Mouse (Mus musculus): Measurements from ENCODE around the gene Ppp1r10. TPM values are rescaled to one million over a fixed set of nuclear protein-coding genes. Genes with fewer than 3 reads are reported as not detected.
"Not testable (repeated sequence)": the region's sequence is repeated elsewhere in the genome, so short reads cannot be mapped to it uniquely, and the experiment has no call there.

Gene Ppp1r10
- polyA plus RNA-seq, 1 experiment from 2014 or later, result 45.2 TPM

DNA sequence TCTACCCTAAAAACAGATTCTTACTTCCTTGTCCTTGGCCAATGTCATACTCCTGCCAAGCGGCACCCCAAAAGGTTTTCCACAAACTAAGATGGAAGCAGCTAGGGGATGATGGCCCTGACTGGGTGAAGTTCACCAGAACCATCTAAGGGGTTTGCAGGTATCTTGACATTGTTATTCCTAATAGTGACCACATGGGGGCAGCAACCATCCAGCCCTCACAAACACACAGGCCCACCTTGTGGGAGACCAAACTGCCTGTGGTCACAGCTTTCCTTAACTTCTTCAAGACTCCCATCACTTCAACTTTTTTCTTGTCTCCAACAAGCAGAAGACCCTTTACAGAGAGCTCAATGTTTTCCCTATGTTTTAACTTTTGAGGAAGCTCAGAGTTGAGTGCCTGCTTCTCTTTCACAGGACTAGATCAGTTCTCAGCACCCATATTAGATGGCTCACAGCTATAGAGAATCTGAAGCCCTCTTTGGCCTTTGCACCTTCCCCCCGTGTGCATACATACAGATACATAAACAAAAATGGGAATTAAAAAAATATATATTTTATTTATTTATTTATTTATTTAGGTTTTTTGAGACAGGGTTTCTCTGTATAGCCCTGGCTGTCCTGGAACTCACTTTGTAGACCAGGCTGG lies 21.6 kb downstream of the Ppp1r10 start:
- H3K27ac ChIP-seq (replicated peaks; ENCODE audit: low read depth, low read length), result no peak overlapping the region
- H3K4me1 ChIP-seq (ENCODE audit: control insufficient read depth, insufficient read depth, low read length), result no peaks in the 10 kb centered on the region
- H3K9ac ChIP-seq (replicated peaks; ENCODE audit: low read length), result no peak overlapping the region
- no peaks in the 10 kb centered on the region for H3K27me3 ChIP-seq (ENCODE audit: control insufficient read depth, insufficient read depth, low read length)
- no peaks in the 10 kb centered on the region for H3K36me3 ChIP-seq (ENCODE audit: control insufficient read depth, insufficient read depth, low read length)
- WGBS, result 44% methylated on average over 2 of the region's 2 CpGs
- DNase-seq (peak; percentile 80), ATAC-seq (ENCODE audit: low FRiP score, low TSS enrichment) (no peak; the same call in 1 of the 2 replicates)
- no peak overlapping the region for H3K4me2 ChIP-seq (ENCODE audit: low read length)
- no peaks in the 10 kb centered on the region for H3K9me3 ChIP-seq (ENCODE audit: control insufficient read depth, low read length)
- H3K4me3 ChIP-seq (replicated peaks; ENCODE audit: low read depth, low read length), result no peak overlapping the region

DNA sequence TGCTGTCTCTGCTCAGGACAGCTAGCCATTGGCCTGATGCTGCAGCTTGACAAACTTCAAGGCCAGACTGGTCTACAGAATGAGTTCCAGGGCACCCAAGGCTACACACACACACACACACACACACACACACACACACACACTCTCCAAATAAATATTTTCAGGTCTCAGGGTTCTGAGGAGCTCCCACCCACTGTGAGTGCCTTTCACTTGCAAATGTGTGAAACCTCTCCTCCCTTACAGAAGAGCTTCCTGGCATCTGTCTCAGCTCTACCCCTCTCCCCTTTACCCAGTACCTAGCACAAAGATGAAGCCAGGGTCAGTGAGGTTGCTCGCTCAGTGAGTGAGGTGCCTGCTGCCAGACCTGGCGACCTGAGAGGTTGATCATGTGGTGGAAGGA lies 22.9 kb downstream of the Ppp1r10 start:
- 50% methylated on average over 2 of the region's 2 CpGs for WGBS
- Histone ChIP-seq H3K27me3 (ENCODE audit: control insufficient read depth, insufficient read depth, low read length) (no peaks in the 10 kb centered on the region), H3K27ac (replicated peaks; ENCODE audit: low read depth, low read length) (no peak overlapping the region), H3K9me3 (ENCODE audit: control insufficient read depth, low read length) (no peaks in the 10 kb centered on the region), H3K4me3 (replicated peaks; ENCODE audit: low read depth, low read length) (no peak overlapping the region), H3K36me3 (ENCODE audit: control insufficient read depth, insufficient read depth, low read length) (no peaks in the 10 kb centered on the region), H3K4me2 (ENCODE audit: low read length) (no peak overlapping the region), H3K4me1 (ENCODE audit: control insufficient read depth, insufficient read depth, low read length) (no peaks in the 10 kb centered on the region), H3K9ac (replicated peaks; ENCODE audit: low read length) (no peak overlapping the region)
- no peak for ATAC-seq (ENCODE audit: low FRiP score, low TSS enrichment)
- no peak for DNase-seq

DNA sequence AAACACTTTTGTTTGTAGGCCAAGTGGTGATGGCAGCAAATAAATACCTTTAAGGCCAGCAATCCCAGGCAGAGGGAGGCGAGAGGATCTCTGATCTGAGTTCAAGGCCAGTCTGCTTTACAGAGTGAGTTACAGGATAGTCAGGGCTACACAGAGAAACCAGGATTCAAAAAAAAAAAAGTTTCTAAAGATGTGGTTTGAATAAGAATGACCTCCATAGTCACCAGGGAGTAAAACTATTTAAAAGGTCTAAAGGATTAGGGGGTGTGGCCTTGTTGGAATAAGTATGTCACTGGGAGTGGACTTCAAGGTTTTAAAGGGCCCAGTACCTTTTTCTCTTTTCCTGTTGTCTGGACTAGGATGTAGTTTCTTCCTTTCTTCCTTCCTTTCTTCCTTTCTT lies 23.7 kb downstream of the Ppp1r10 start:
- WGBS, result 49% methylated on average over 1 of the region's 1 CpGs
- DNase-seq, result no peak
- H3K27ac ChIP-seq (replicated peaks; ENCODE audit: low read depth, low read length), result no peak overlapping the region
- no peak overlapping the region for H3K9ac ChIP-seq (replicated peaks; ENCODE audit: low read length)
- H3K36me3 ChIP-seq (ENCODE audit: control insufficient read depth, insufficient read depth, low read length), result no peaks in the 10 kb centered on the region
- H3K4me1 ChIP-seq (ENCODE audit: control insufficient read depth, insufficient read depth, low read length), result no peaks in the 10 kb centered on the region
- no peak overlapping the region for H3K4me3 ChIP-seq (replicated peaks; ENCODE audit: low read depth, low read length)
- no peaks in the 10 kb centered on the region for H3K27me3 ChIP-seq (ENCODE audit: control insufficient read depth, insufficient read depth, low read length)
- no peaks in the 10 kb centered on the region for H3K9me3 ChIP-seq (ENCODE audit: control insufficient read depth, low read length)
- no peak overlapping the region for H3K4me2 ChIP-seq (ENCODE audit: low read length)
- no peak for ATAC-seq (ENCODE audit: low FRiP score, low TSS enrichment)

DNA sequence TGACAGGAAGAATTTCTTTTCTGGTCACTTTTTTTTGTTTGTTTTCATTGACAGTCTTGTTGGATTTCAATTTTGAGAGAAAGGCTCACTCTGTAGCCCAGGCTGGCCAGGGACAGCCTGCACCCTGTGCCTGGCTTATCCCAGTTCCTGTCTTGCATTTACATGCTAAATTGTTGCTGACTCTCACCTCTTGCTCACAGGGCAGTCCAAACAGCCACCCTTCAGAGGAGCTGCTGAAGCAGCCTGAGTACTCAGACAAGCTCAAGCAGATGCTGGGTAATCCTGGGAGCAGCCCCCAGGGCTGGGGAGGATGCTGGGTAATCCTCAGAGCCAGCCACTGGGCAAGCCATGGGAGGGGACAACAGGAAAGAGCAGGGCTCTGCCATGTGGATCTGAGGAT lies 34.7 kb downstream of the Ppp1r10 start:
- not testable (repeated sequence) for H3K9ac ChIP-seq (replicated peaks; ENCODE audit: low read length); H3K4me3 ChIP-seq (replicated peaks; ENCODE audit: low read depth, low read length); H3K27ac ChIP-seq (replicated peaks; ENCODE audit: low read depth, low read length); H3K9me3 ChIP-seq (ENCODE audit: control insufficient read depth, low read length); H3K36me3 ChIP-seq (ENCODE audit: control insufficient read depth, insufficient read depth, low read length); ATAC-seq (ENCODE audit: low FRiP score, low TSS enrichment); H3K4me2 ChIP-seq (ENCODE audit: low read length); H3K27me3 ChIP-seq (ENCODE audit: control insufficient read depth, insufficient read depth, low read length); H3K4me1 ChIP-seq (ENCODE audit: control insufficient read depth, insufficient read depth, low read length); DNase-seq

DNA sequence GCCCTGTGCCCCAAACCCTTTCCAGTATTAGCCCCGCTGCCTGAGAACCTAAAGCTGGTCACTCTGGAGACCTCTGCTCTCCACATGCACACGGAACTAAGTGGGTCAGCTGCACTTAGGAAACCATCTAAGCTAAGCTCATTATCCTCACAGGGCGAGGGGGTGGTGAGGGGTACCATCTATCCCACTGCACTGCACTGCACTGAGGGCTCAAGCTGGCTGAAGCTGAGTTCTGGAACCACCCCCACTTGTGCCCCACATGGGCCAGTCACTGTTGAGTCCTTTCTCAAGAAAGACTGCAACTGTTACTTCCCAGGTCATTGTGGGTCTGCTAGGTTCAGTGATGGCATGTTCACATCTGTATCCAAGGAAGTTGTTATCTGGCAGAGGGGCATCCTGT lies 36.3 kb downstream of the Ppp1r10 start:
- H3K4me2 ChIP-seq (ENCODE audit: low read length); H3K4me3 ChIP-seq (replicated peaks; ENCODE audit: low read depth, low read length); H3K4me1 ChIP-seq (ENCODE audit: control insufficient read depth, insufficient read depth, low read length); DNase-seq; H3K27ac ChIP-seq (replicated peaks; ENCODE audit: low read depth, low read length); H3K27me3 ChIP-seq (ENCODE audit: control insufficient read depth, insufficient read depth, low read length); H3K9me3 ChIP-seq (ENCODE audit: control insufficient read depth, low read length); ATAC-seq (ENCODE audit: low FRiP score, low TSS enrichment); H3K9ac ChIP-seq (replicated peaks; ENCODE audit: low read length): not testable (repeated sequence)
- peaks cover 20% of the 10 kb centered on the region for H3K36me3 ChIP-seq (ENCODE audit: control insufficient read depth, insufficient read depth, low read length)
- 76% methylated on average over 2 of the region's 3 CpGs for WGBS

DNA sequence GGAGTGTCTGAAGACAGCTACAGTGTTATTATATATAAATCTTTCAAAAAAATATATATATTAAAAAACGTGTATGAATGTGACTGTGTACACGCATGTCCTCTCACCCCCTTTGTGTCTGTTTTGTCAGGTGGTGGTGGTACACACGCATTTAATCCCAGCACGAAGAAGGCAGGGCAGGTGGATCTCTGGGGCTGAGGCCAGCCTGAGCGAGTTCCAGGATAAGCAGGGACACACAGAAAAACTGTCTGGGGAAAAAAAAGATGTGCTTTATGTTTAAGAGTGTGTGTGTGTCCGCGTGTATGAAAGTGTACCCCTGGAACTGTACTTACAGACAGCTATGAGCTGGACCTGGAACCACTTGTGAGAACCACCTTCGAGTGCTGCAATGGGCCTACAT lies 38.4 kb downstream of the Ppp1r10 start:
- H3K4me1 ChIP-seq (ENCODE audit: control insufficient read depth, insufficient read depth, low read length), result no peaks in the 10 kb centered on the region
- ATAC-seq (ENCODE audit: low FRiP score, low TSS enrichment) (no peak), DNase-seq (no peak)
- no peaks in the 10 kb centered on the region for H3K9me3 ChIP-seq (ENCODE audit: control insufficient read depth, low read length)
- 80% methylated on average over 8 of the region's 8 CpGs for WGBS
- H3K4me2 ChIP-seq (ENCODE audit: low read length), result no peak overlapping the region
- no peak overlapping the region for H3K4me3 ChIP-seq (replicated peaks; ENCODE audit: low read depth, low read length)
- H3K27ac ChIP-seq (replicated peaks; ENCODE audit: low read depth, low read length), result no peak overlapping the region
- H3K9ac ChIP-seq (replicated peaks; ENCODE audit: low read length), result no peak overlapping the region
- no peaks in the 10 kb centered on the region for H3K27me3 ChIP-seq (ENCODE audit: control insufficient read depth, insufficient read depth, low read length)
- H3K36me3 ChIP-seq (ENCODE audit: control insufficient read depth, insufficient read depth, low read length), result peaks cover 41% of the 10 kb centered on the region

DNA sequence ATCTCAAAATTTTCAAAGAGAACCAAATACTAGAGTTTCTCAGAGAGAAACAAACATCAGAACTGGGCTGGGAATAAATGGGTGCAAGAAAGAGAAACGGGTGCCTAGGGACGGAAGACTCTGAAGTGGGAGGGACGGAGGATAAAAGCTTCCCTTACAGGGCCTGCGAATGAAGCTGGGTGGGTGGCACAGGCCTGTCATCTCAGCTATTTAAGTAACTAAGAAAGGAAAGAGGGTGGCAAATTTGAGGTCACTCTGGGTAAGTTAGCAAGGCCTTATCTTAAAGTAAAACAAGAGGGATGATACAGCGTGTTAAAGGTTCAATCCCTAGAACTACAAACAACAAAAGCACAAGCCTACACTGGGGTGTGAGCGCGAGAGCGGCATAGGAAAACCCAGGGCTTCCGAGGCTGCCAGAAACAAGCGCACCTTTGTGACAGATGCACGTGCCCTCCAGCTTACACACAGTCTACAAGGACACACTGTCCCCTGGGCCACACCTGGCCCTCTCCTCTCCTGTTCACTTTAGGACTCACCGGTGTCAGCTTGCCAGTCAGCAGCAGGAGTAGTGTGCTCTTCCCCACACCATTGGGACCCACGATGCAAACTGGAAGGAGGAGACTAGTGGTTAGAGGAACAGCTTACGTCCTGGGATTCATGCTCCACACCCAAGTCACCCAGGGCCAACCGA lies 42.4 kb downstream of the Ppp1r10 start:
- no peak overlapping the region for H3K4me3 ChIP-seq (replicated peaks; ENCODE audit: low read depth, low read length)
- no peak overlapping the region for H3K4me2 ChIP-seq (ENCODE audit: low read length)
- no peak overlapping the region for H3K27ac ChIP-seq (replicated peaks; ENCODE audit: low read depth, low read length)
- DNase-seq (no peak), ATAC-seq (ENCODE audit: low FRiP score, low TSS enrichment) (no peak)
- H3K9ac ChIP-seq (replicated peaks; ENCODE audit: low read length), result no peak overlapping the region
- 96% methylated on average over 15 of the region's 15 CpGs for WGBS
- peaks cover 81% of the 10 kb centered on the region for H3K36me3 ChIP-seq (ENCODE audit: control insufficient read depth, insufficient read depth, low read length)
- H3K27me3 ChIP-seq (ENCODE audit: control insufficient read depth, insufficient read depth, low read length), result no peaks in the 10 kb centered on the region
- no peaks in the 10 kb centered on the region for H3K4me1 ChIP-seq (ENCODE audit: control insufficient read depth, insufficient read depth, low read length)
- H3K9me3 ChIP-seq (ENCODE audit: control insufficient read depth, low read length), result no peaks in the 10 kb centered on the region

DNA sequence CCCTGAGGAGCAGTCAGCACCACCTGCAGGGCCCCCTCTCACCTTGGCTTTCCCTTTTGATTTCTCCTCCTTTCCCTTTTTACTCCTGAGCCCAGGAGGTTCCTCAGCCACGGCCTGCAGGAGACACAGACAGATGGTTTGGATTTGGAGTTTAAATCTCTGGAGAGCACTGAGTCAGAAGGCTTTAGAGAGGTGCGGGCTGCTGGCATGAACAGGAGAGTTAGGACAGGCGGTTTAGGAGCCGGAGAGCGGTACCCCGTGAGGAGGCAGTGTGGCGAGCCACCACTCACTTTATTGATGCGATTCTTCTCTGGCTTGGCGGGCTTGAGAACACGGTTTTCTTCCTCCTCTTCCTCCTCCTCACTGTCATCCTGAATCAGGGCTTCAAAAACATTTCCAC lies 47.0 kb downstream of the Ppp1r10 start:
- no peak overlapping the region for H3K9ac ChIP-seq (replicated peaks; ENCODE audit: low read length)
- H3K27me3 ChIP-seq (ENCODE audit: control insufficient read depth, insufficient read depth, low read length), result no peaks in the 10 kb centered on the region
- H3K27ac ChIP-seq (replicated peaks; ENCODE audit: low read depth, low read length), result no peak overlapping the region
- ATAC-seq (ENCODE audit: low FRiP score, low TSS enrichment) (no peak), DNase-seq (no peak)
- H3K4me1 ChIP-seq (ENCODE audit: control insufficient read depth, insufficient read depth, low read length), result no peaks in the 10 kb centered on the region
- no peak overlapping the region for H3K4me2 ChIP-seq (ENCODE audit: low read length)
- peaks cover 67% of the 10 kb centered on the region for H3K36me3 ChIP-seq (ENCODE audit: control insufficient read depth, insufficient read depth, low read length)
- H3K9me3 ChIP-seq (ENCODE audit: control insufficient read depth, low read length), result no peaks in the 10 kb centered on the region
- WGBS, result 92% methylated on average over 10 of the region's 10 CpGs
- no peak overlapping the region for H3K4me3 ChIP-seq (replicated peaks; ENCODE audit: low read depth, low read length)

DNA sequence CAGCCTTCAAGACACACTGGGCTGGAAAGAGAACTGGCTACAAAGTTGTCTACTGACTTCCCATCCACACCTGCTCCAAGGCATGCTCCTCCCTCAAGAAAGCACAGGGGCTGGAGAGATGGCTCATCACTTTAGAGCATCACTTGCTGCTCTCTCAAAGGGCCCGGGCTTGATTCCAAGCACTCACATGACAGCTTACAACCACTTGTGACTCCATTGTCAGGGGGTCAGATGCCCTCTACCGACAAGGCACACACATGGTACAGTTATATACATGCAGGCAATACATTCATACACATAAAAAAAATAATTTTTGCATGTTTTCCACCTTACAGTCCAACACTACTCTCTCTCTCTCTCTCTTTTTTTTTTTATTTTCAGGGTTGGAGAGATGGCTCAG lies 51.4 kb downstream of the Ppp1r10 start:
- no peak for ATAC-seq (ENCODE audit: low FRiP score, low TSS enrichment)

More for the DNA sequence above, 51.4 kb downstream of the Ppp1r10 start:
- Histone ChIP-seq H3K4me1 (ENCODE audit: control insufficient read depth, insufficient read depth, low read length) (peaks cover 10% of the 10 kb centered on the region), H3K4me2 (ENCODE audit: low read length) (no peak overlapping the region), H3K9ac (replicated peaks; ENCODE audit: low read length) (no peak overlapping the region), H3K4me3 (replicated peaks; ENCODE audit: low read depth, low read length) (no peak overlapping the region), H3K36me3 (ENCODE audit: control insufficient read depth, insufficient read depth, low read length) (peaks cover 29% of the 10 kb centered on the region), H3K27me3 (ENCODE audit: control insufficient read depth, insufficient read depth, low read length) (no peaks in the 10 kb centered on the region), H3K27ac (replicated peaks; ENCODE audit: low read depth, low read length) (no peak overlapping the region), H3K9me3 (ENCODE audit: control insufficient read depth, low read length) (no peaks in the 10 kb centered on the region)
- 90% methylated on average over 2 of the region's 2 CpGs for WGBS
- no peak for DNase-seq
